Mouse (Mus musculus) liver, adult 2 months (tissue): ENCODE results near the gene Cacng2.

Source experiments
- CTCF ChIP-seq: fragments of 200-500 bp; IDR thresholded peaks from 2 replicates; pipeline ENCODE4 v1.5.1; 2011; ENCODE audit warnings: low read depth, low read length, control low read depth
- POLR2A ChIP-seq: fragments of 200-500 bp; IDR thresholded peaks from 2 replicates; pipeline ENCODE4 v1.6.1; 2011; ENCODE audit warnings: low read length, control low read depth; ENCODE audit not compliant: insufficient read depth; ENCODE audit errors: extremely low read depth

- TF ChIP-seq CTCF: no peak
- no peak for TF ChIP-seq POLR2A
Measured at GRCm38 (mm10) chr15:78078776-78079628, 40.8 kb downstream of the Cacng2 start.
